ENCODE assay signal across 12 mouse cellular contexts in genomic region chr1:133856133-133856541, GRCm38 (mm10). TPM values are rescaled to one million over a fixed set of nuclear protein-coding genes. Genes with fewer than 3 reads are reported as not detected.
A peak's percentile ranks its signal among the peaks of the same experiment; 100 is the strongest.
DNase-seq lines count a peak whose midpoint lies in the region; ATAC-seq and TF ChIP-seq lines count a peak whose summit lies in the region.
"Had no signal": no experiment of that assay in that cellular context is flagged by ENCODE, and none has a peak within 500 bp of the region (broad histone marks: within the 10 kb centered on the region; RNA-seq: fewer than 3 reads in every experiment).

No protein-coding gene starts in this region.

- no peak for DNase-seq in kidney, adult 2 months
- DNase-seq in 3134 (ENCODE audit: extremely low read depth, insufficient read length, low spot score) (peak; percentile 70), G1E (ENCODE audit: low spot score) (no peak)
- no peak for DNase-seq in adrenal gland, adult 2 months
- DNase-seq in heart, adult 9 months (ENCODE audit: low spot score in 2 of 2), result no peak
- DNase-seq in testis, postnatal 14 days (ENCODE audit: low spot score), result no peak
- DNase-seq: heart, adult 2 months; lung, adult 2 months had no signal

- no peak overlapping the region for H3K9ac ChIP-seq in kidney, embryonic 14.5 days (ENCODE audit: low read depth, low read length)
- H3K9ac ChIP-seq: hindbrain, embryonic 15.5 days; stomach, embryonic 15.5 days had no signal

- H3K4me2 ChIP-seq in kidney, embryonic 14.5 days (replicated peaks; ENCODE audit: low read depth, low read length), result no peak overlapping the region

- no peak for TF ChIP-seq POLR2A in kidney, adult 2 months (IDR thresholded peaks at IDR 0.05; ENCODE audit: low read depth, low read length)
- TF ChIP-seq POLR2A in cortical plate, adult 2 months (IDR thresholded peaks at IDR 0.05; ENCODE audit: extremely low read depth, insufficient read depth, low read length), result no peak

- no peak for TF ChIP-seq CTCF in kidney, adult 2 months (conservative IDR thresholded peaks at IDR 0.05; ENCODE audit: insufficient read depth, insufficient read length, low read depth, low read length)
- no peak for TF ChIP-seq CTCF in G1E (IDR thresholded peaks at IDR 0.05; ENCODE audit: low read depth, low read length)
- no peak for TF ChIP-seq CTCF in cortical plate, adult 2 months (IDR thresholded peaks at IDR 0.05; ENCODE audit: extremely low read depth, insufficient read depth, low read length)

- peak overlapping the region; percentile 52; the same call in 1 of the 2 replicates for H3K27ac ChIP-seq in kidney, adult 2 months (ENCODE audit: insufficient read depth, low read depth, low read length)
- no peak overlapping the region for H3K27ac ChIP-seq in kidney, embryonic 14.5 days (ENCODE audit: low read depth, low read length)
- H3K27ac ChIP-seq in cortical plate, adult 2 months (ENCODE audit: insufficient read depth, low read length), result peak overlapping the region; percentile 85; the same call in 1 of the 2 replicates
- H3K27ac ChIP-seq: heart, adult 2 months; hindbrain, embryonic 15.5 days; stomach, embryonic 15.5 days had no signal

- H3K36me3 ChIP-seq in kidney, adult 2 months (ENCODE audit: control insufficient read depth, insufficient read depth, low read length), result no peaks in the 10 kb centered on the region
- no peaks in the 10 kb centered on the region for H3K36me3 ChIP-seq in kidney, embryonic 14.5 days (ENCODE audit: control insufficient read depth, insufficient read depth, low read length)
- H3K36me3 ChIP-seq in G1E (replicated peaks), result no peaks in the 10 kb centered on the region
- H3K36me3 ChIP-seq: hindbrain, embryonic 15.5 days; stomach, embryonic 15.5 days had no signal

- no peaks in the 10 kb centered on the region for H3K27me3 ChIP-seq in kidney, adult 2 months (replicated peaks; ENCODE audit: control insufficient read depth, insufficient read depth, low read length)
- no peaks in the 10 kb centered on the region for H3K27me3 ChIP-seq in kidney, embryonic 14.5 days (ENCODE audit: control insufficient read depth, insufficient read depth, low read length)
- peaks cover 75% of the 10 kb centered on the region for H3K27me3 ChIP-seq in G1E (ENCODE audit: insufficient read depth, low read length)
- H3K27me3 ChIP-seq: hindbrain, embryonic 15.5 days; stomach, embryonic 15.5 days had no signal

- WGBS in kidney, adult 2 months, result 61% methylated on average over 11 of the region's 11 CpGs
- 30% methylated on average over 11 of the region's 11 CpGs for WGBS in kidney, embryonic 14.5 days

- H3K4me1 ChIP-seq in kidney, adult 2 months (ENCODE audit: control insufficient read depth, insufficient read depth, low read length), result peaks cover 3% of the 10 kb centered on the region; the same call in 1 of the 2 replicates
- H3K4me1 ChIP-seq in kidney, embryonic 14.5 days (ENCODE audit: control insufficient read depth, insufficient read depth, low read length), result peaks cover 17% of the 10 kb centered on the region
- H3K4me1 ChIP-seq in G1E (ENCODE audit: insufficient read depth, low read depth, low read length), result peaks cover 32% of the 10 kb centered on the region
- H3K4me1 ChIP-seq in cortical plate, adult 2 months (ENCODE audit: control insufficient read depth, insufficient read depth, low read length), result peaks cover 6% of the 10 kb centered on the region

- no peaks in the 10 kb centered on the region for H3K9me3 ChIP-seq in kidney, embryonic 14.5 days (ENCODE audit: control insufficient read depth, low read length)
- no peaks in the 10 kb centered on the region for H3K9me3 ChIP-seq in G1E (replicated peaks)
- H3K9me3 ChIP-seq: hindbrain, embryonic 15.5 days; stomach, embryonic 15.5 days had no signal

- ATAC-seq in kidney, embryonic 14.5 days (ENCODE audit: low FRiP score, low TSS enrichment), result no peak
- no peak for ATAC-seq in G1E (ENCODE audit: extremely low read depth, insufficient number of reproducible peaks, low FRiP score, poor library complexity, severe bottlenecking)

- no peak overlapping the region for H3K4me3 ChIP-seq in kidney, adult 2 months (ENCODE audit: insufficient read depth, low read depth, low read length)
- H3K4me3 ChIP-seq in kidney, embryonic 14.5 days (ENCODE audit: low read length), result no peak overlapping the region
- H3K4me3 ChIP-seq in G1E (ENCODE audit: low read depth, low read length), result peak overlapping the region; percentile 40; the same call in 1 of the 2 replicates
- H3K4me3 ChIP-seq in cortical plate, adult 2 months (ENCODE audit: insufficient read depth, low read length), result no peak overlapping the region
- H3K4me3 ChIP-seq: heart, adult 2 months; hindbrain, embryonic 15.5 days; stomach, embryonic 15.5 days had no signal

RNA-seq across cellular contexts. Expression of gene Optc, which starts 51.7 kb away (rescaled TPM):
- 0.48 and 1.5 TPM in 2 replicates for polyA plus RNA-seq in kidney, adult 2 months (2012; rRNA removed)
- 0.26 TPM in 1 of 2 replicates, not detected in the other for polyA plus RNA-seq in kidney, embryonic 14.5 days (2014; fragmentation: Nextera tagmentation; extraction: Ambion mirVana)
- total RNA-seq in G1E (2014; fragmentation: Nextera tagmentation) (not detected in 2 replicates), G1E (2017) (0.12 TPM in 1 of 2 replicates, not detected in the other)
- polyA plus RNA-seq in G1E (2012), result not detected in 2 replicates
- 0.78 and 1.1 TPM in 2 replicates for polyA plus RNA-seq in cortical plate, adult 2 months (2012; rRNA removed)
- total RNA-seq in adrenal gland, adult 2 months (2021), result 1 to 10 TPM in 1 of 2 experiments, under 1 TPM in 1; 0.98 to 1.0 TPM
- polyA plus RNA-seq in adrenal gland, adult 2 months (2012; rRNA removed), result 0.83 and 1.3 TPM in 2 replicates

RNA-seq across cellular contexts. Expression of gene Atp2b4, which starts 55.3 kb away (rescaled TPM):
- 4.9 and 6.1 TPM in 2 replicates for polyA plus RNA-seq in kidney, adult 2 months (2012; rRNA removed)
- polyA plus RNA-seq in kidney, embryonic 14.5 days (2014; fragmentation: Nextera tagmentation; extraction: Ambion mirVana), result 5.2 and 9.6 TPM in 2 replicates
- total RNA-seq in G1E (2014; fragmentation: Nextera tagmentation) (274 and 278 TPM in 2 replicates), G1E (2017) (32.2 and 34.0 TPM in 2 replicates)
- polyA plus RNA-seq in G1E (2012), result 69.4 and 85.7 TPM in 2 replicates
- 58.9 and 63.4 TPM in 2 replicates for polyA plus RNA-seq in cortical plate, adult 2 months (2012; rRNA removed)
- total RNA-seq in adrenal gland, adult 2 months (2021), result 10 to 100 TPM; 24.9 to 39.7 TPM
- polyA plus RNA-seq in adrenal gland, adult 2 months (2012; rRNA removed), result 4.2 and 4.5 TPM in 2 replicates
